8 mouse cellular contexts compared by ENCODE assay signal in genomic region chr13:75839719-75840481, GRCm38 (mm10). TPM values are rescaled to one million over a fixed set of nuclear protein-coding genes. Genes with fewer than 3 reads are reported as not detected.
DNase-seq lines count a peak whose midpoint lies in the region; ATAC-seq lines count a peak whose summit lies in the region.

Gene Glrx (plus strand): TSS chr13:75839868.

- no peaks in the 10 kb centered on the region for H3K36me3 ChIP-seq in hindbrain, embryonic 11.5 days (ENCODE audit: control insufficient read depth, insufficient read depth, low read length)
- H3K36me3 ChIP-seq in lung, embryonic 16.5 days (ENCODE audit: control insufficient read depth, insufficient read depth, low read length), result no peaks in the 10 kb centered on the region

- 2% methylated on average over 12 of the region's 12 CpGs for whole genome bisulfite sequencing in hindbrain, embryonic 11.5 days
- 0% methylated on average over 12 of the region's 12 CpGs for WGBS in lung, embryonic 16.5 days

- H3K27me3 ChIP-seq in hindbrain, embryonic 11.5 days (ENCODE audit: control insufficient read depth, insufficient read depth, low read length), result no peaks in the 10 kb centered on the region
- no peaks in the 10 kb centered on the region for H3K27me3 ChIP-seq in lung, embryonic 16.5 days (ENCODE audit: control insufficient read depth, insufficient read depth, low read depth, low read length)

- H3K4me1 ChIP-seq in hindbrain, embryonic 11.5 days (replicated peaks; ENCODE audit: control insufficient read depth, insufficient read depth, low read length), result no peaks in the 10 kb centered on the region
- peaks cover 17% of the 10 kb centered on the region for H3K4me1 ChIP-seq in lung, embryonic 16.5 days (replicated peaks; ENCODE audit: control insufficient read depth, insufficient read depth, low read length)

- ATAC-seq in hindbrain, embryonic 11.5 days (ENCODE audit: low FRiP score), result peak; percentile 85
- ATAC-seq in lung, embryonic 16.5 days (ENCODE audit: low read depth), result peak; percentile 92

- H3K9ac ChIP-seq in hindbrain, embryonic 11.5 days (ENCODE audit: low read depth, low read length), result peak within 1 kb of the TSS; percentile 64
- H3K9ac ChIP-seq in lung, embryonic 16.5 days (ENCODE audit: low read length), result peak within 1 kb of the TSS; percentile 51

- H3K4me2 ChIP-seq in hindbrain, embryonic 11.5 days (replicated peaks; ENCODE audit: low read depth, low read length), result peak within 1 kb of the TSS; percentile 62
- peak within 1 kb of the TSS; percentile 63 for H3K4me2 ChIP-seq in lung, embryonic 16.5 days (ENCODE audit: low read depth, low read length)

- no peaks in the 10 kb centered on the region for H3K9me3 ChIP-seq in hindbrain, embryonic 11.5 days (ENCODE audit: control insufficient read depth, low read length)
- H3K9me3 ChIP-seq in lung, embryonic 16.5 days (ENCODE audit: control insufficient read depth, low read length), result no peaks in the 10 kb centered on the region

- DNase-seq in Muller cell, postnatal 12 days (ENCODE audit: inconsistent ontology term), result peak; percentile 69
- DNase-seq in cerebellum, postnatal 10 days, result peak; percentile 75 to 76
- DNase-seq in frontal cortex, postnatal 10 days (ENCODE audit: low spot score in 2 of 2), result peak; percentile 67
- peak; percentile 68 for DNase-seq in hindbrain, embryonic 11.5 days (ENCODE audit: low spot score)
- DNase-seq in layer of hippocampus, adult 9-11 months, result peak; percentile 79
- DNase-seq in ovary, postnatal 10 days (ENCODE audit: low spot score), result peak; percentile 37
- DNase-seq in thymus, postnatal 10 days (ENCODE audit: low spot score in 2 of 2), result peak; percentile 7 to 22

- peak within 1 kb of the TSS; percentile 50 for H3K4me3 ChIP-seq in hindbrain, embryonic 11.5 days (ENCODE audit: low read depth, low read length)
- H3K4me3 ChIP-seq in lung, embryonic 16.5 days (ENCODE audit: low read length), result peak within 1 kb of the TSS; percentile 55

- peak within 1 kb of the TSS; percentile 56 for H3K27ac ChIP-seq in hindbrain, embryonic 11.5 days (ENCODE audit: low read depth, low read length)
- H3K27ac ChIP-seq in lung, embryonic 16.5 days (ENCODE audit: low read length), result peak within 1 kb of the TSS; percentile 54

RNA-seq across cellular contexts. Expression of gene Glrx, which starts in this region (rescaled TPM):
- 36.5 and 42.2 TPM in 2 replicates for polyA plus RNA-seq in hindbrain, embryonic 11.5 days (2014; fragmentation: Nextera tagmentation; extraction: Ambion mirVana)
- 56.9 and 58.0 TPM in 2 replicates for polyA plus RNA-seq in lung, embryonic 16.5 days (2015; fragmentation: Nextera tagmentation; extraction: Ambion mirVana)

Comparison
In these comparisons a context has a peak if more than half of its experiments do, and no peak if none do; other contexts are left out.
1. Peak in every context shown above with its lines: DNase-seq, ATAC-seq, H3K4me3 ChIP-seq and H3K27ac ChIP-seq.
2. DNase-seq: peak in every context shown above with its lines; median percentile 79 in layer of hippocampus, adult 9-11 months; 76 in cerebellum, postnatal 10 days; 69 in Muller cell, postnatal 12 days; 68 in hindbrain, embryonic 11.5 days; 67 in frontal cortex, postnatal 10 days; 37 in ovary, postnatal 10 days; 14 in thymus, postnatal 10 days.